Mouse (Mus musculus) Patski (cell line): ENCODE data around the gene Ankrd11. TPM values are rescaled to one million over a fixed set of nuclear protein-coding genes. Genes with fewer than 3 reads are reported as not detected.

ENCODE experiments used
- ATAC-seq: fragments of 100-300 bp; one replicate; pipeline ENCODE4 v1.8.0; 2021
- CTCF ChIA-PET: fragments of 350-600 bp; sonication (Branson Sonifier 250); formaldehyde crosslinking; loops from one replicate; lab custom pipeline; 2022; ENCODE audit warnings: inconsistent platforms; lab: Charles Lee
- POLR2A ChIA-PET: fragments of 350-600 bp; sonication (Branson Sonifier 250); formaldehyde crosslinking; loops from one replicate; lab custom pipeline; 2022; ENCODE audit warnings: antibody characterized with exemption, inconsistent platforms; lab: Charles Lee
- DNase-seq: peaks from one replicate; pipeline ENCODE4 v3.0.0-alpha.2; 2011; ENCODE audit warnings: low read depth, low spot score
- H3K27me3 ChIP-seq: fragments of 371-371 bp; one replicate; pipeline ENCODE4 v1.5.1; 2021
- CTCF ChIP-seq: fragments of 100-300 bp; IDR thresholded peaks from one replicate; pipeline ENCODE4 v1.5.1; 2021
- in situ Hi-C: fragments of 300-500 bp; cut with MboI; formaldehyde crosslinking; loops from 3 replicates; pipeline ENCODE4 v1.11.1; 2018; ENCODE audit warnings: low pct_unique_long_range_greater_than_20kb, mixed read lengths
- polyA plus RNA-seq: library from polyadenylated mRNA; unstranded; gene quantifications from one replicate; pipeline ENCODE4 v1.2.3, GENCODE M21; 2021

Gene Ankrd11
- polyA plus RNA-seq = 76.4 TPM

DNA sequence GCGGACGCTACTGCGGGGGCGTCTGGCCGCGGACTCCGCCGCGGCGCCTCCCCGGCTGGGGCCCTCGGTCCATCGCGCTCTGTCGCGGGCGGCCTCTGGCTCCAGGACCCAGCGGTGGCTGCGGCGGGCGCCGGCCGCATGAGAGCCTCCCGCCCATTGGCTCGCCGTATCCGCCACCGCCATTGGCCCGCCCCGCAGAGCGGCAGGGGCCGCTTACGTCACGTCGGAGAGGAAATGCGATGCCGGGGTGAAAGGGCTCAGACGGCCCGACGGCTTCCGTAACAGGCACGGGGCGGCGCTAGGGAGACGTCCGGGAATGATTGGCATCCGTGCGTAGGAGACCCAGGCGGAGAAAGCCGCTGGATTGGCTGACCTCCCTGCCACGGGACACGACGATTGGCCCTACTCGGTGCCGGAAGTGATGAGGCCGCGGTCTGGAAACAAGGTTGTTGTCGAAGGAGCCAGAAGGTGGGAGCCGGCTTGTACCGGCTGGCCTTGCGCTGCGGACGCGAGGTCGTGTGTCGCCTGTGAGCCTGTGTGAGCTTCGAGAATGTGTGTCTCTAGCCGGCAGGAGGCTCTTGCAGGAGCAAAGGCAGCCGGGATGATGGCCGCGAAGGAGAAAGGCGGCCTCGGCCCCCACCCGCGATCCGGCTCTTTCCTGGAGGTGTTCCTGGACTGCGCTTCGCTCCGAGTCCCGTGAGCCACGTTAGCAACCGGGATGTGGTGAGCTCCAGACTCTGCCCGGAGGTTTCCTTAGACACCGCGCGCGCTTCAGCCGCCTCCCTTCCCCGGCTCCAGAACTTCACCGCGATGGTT lies at the start of gene Ankrd11:
Gene Ankrd11, minus strand, starts transcription at position 120 of the 816 bp plus-strand sequence.
- TF ChIP-seq CTCF = no peak
- ChIA-PET CTCF (interaction anchor here (0.8 to 1.8 kb wide), 4 partner anchors 20 to 136 kb away, joined by 3 to 9 read pairs (median 4); no protein-coding TSS in a partner anchor), POLR2A (interaction anchor here (1.2 to 1.4 kb wide), 2 partner anchors 24 to 136 kb away, joined by 3 to 4 read pairs; no protein-coding TSS in a partner anchor)
- in situ Hi-C loops = no loop called here
- DNase-seq = peak; percentile 96
- peak; percentile 91 for ATAC-seq
- H3K27me3 ChIP-seq = no peaks in the 10 kb centered on the region

DNA sequence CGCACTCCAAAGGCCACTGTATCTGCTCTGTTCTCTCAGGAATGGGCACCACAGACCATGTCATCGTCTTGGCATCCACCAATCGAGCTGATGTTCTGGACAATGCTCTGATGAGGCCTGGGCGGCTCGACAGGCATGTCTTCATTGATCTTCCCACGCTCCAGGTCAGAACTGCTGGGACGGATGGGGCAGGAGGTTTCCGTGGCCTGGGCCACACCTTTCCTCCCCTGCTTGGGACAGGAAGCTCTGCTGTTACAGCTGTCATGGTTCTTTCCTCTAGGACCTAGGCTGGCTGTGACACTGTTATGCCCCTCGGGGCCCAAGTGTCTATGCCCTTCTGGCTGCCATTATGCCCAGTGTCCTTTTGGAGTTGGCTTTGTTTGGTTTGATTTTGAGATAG lies 45.2 kb upstream of the Ankrd11 start:
- in situ Hi-C loops = no loop called here
- CTCF ChIA-PET = no interaction called here

DNA sequence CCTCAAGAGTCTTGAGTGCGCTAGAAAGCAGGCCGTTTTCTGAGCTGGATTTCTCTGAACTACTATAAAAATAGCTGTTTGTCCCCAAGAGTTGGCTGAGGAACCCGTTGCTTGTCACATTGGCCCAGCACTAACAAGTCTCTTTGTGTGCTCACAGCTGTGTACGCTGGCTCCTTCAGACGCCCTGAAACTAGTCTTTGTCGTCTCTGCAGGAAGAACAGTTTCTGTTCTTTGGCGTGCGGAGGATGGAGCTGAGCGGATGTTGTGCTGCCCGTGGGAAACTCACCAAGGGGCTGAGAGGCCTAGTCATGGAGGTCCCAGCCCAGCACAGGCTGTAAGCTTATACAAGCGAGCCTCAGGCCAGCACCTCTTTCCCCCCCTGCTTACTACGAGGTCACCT lies 41.5 kb upstream of the Ankrd11 start:
- TF ChIP-seq CTCF = no peak
- no peaks in the 10 kb centered on the region for H3K27me3 ChIP-seq
- CTCF ChIA-PET = no interaction called here
- DNase-seq = no peak
- POLR2A ChIA-PET = no interaction called here
- in situ Hi-C loops = no loop called here
- no peak for ATAC-seq

More for the DNA sequence above, 45.2 kb upstream of the Ankrd11 start:
- ATAC-seq (no peak), DNase-seq (no peak)
- no peaks in the 10 kb centered on the region for H3K27me3 ChIP-seq
- no peak for TF ChIP-seq CTCF
- POLR2A ChIA-PET = no interaction called here

DNA sequence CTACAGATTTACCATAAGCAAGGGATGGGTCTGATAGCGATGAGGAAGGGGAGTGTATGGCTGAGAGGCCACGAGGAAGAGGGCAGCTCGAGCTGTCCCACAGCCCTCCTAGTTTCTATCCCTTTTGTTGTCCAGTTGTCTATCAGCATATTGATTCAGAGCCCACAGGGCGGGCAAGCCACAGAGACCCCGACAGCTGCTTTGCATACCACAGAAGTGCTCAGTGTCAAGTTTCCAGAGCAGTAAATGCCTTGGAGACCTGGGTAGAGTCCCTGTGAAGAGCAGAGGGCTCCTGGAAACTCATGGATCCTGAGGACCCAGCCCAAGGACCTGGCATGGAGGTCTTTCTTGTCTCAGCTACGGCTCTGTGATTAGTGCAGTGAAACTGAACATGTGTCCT lies 40.9 kb upstream of the Ankrd11 start:
- in situ Hi-C loops = no loop called here
- ChIA-PET POLR2A (no interaction called here), CTCF (no interaction called here)
- no peak for TF ChIP-seq CTCF
- ATAC-seq (no peak), DNase-seq (no peak)
- no peaks in the 10 kb centered on the region for H3K27me3 ChIP-seq

DNA sequence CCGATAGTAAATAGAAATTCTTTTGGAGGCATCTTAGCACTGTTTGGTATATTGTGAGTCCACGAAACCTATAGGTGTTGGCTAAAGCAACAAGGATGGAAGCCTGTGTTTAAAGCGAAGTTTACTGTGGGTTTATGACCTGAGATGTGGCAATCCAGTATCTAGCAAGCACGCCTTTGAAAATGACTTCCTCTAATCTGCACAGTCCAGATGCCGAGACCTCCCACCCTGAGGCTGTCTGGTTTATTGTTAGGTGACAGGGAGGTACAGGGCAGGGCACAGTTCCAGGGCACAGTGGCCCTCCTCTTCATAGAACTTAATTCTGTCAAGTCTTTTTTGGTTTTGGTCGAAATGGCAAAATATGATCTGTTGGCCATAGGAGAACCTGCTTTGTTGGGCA lies 35.1 kb upstream of the Ankrd11 start:
- ChIA-PET CTCF (no interaction called here), POLR2A (no interaction called here)
- in situ Hi-C loops = no loop called here
- ATAC-seq (no peak), DNase-seq (no peak)
- TF ChIP-seq CTCF = no peak
- H3K27me3 ChIP-seq = no peaks in the 10 kb centered on the region

DNA sequence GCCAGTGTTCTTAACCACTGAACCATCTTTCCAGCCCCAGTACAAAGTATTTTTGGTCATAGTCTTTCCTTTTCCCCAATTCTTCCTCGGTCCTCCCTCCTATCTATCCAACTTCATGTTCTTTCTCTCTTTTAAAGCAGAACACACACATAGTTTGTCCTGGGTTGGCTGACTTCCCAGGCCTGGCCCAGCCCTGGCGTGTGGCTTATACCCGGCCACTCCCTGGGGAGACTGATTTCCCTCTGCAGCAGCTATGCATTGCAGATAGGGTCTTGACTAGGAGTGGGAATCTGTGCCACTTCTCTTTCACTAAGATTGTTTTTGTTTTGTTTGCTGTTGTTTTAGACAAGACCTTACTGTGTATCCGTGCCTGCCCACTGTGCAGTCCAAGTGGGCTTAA lies 29.1 kb upstream of the Ankrd11 start:
- in situ Hi-C loops = no loop called here
- DNase-seq = no peak
- CTCF ChIA-PET = interaction anchor here (1.8 kb wide), 1 partner anchor 165 kb away, joined by 6 read pairs; no protein-coding TSS in a partner anchor

GRCm38 (mm10) chr8:123066101-123066683 lies 24.1 kb upstream of the Ankrd11 start:
- DNase-seq (no peak), ATAC-seq (no peak)
- ChIA-PET POLR2A (interaction anchor here (0.9 kb wide), 1 partner anchor 24 kb away, joined by 3 read pairs; the partner anchor contains the start of gene Ankrd11), CTCF (interaction anchor here (1.0 to 1.7 kb wide), 2 partner anchors 9 to 160 kb away, joined by 4 read pairs; no protein-coding TSS in a partner anchor)
- H3K27me3 ChIP-seq = no peaks in the 10 kb centered on the region
- in situ Hi-C loops = loop anchor here (10.0 kb wide), 1 partner anchor 231 kb away; no protein-coding TSS in a partner anchor
- no peak for TF ChIP-seq CTCF

More for the DNA sequence above, 29.1 kb upstream of the Ankrd11 start:
- TF ChIP-seq CTCF = no peak
- POLR2A ChIA-PET = interaction anchor here (0.7 kb wide), 1 partner anchor 11 kb away, joined by 3 read pairs; no protein-coding TSS in a partner anchor
- H3K27me3 ChIP-seq = no peaks in the 10 kb centered on the region
- no peak for ATAC-seq

- DNase-seq = peak; percentile 71
- ChIA-PET POLR2A (interaction anchor here (1.0 to 1.7 kb wide), 2 partner anchors 18 to 159 kb away, joined by 6 to 8 read pairs; no protein-coding TSS in a partner anchor), CTCF (interaction anchor here (1.0 to 1.2 kb wide), 2 partner anchors 23 to 159 kb away, joined by 3 to 4 read pairs; no protein-coding TSS in a partner anchor)
- TF ChIP-seq CTCF = peak; percentile 89
- H3K27me3 ChIP-seq = no peaks in the 10 kb centered on the region
- ATAC-seq = peak; percentile 75
- in situ Hi-C loops = loop anchor here (10.0 kb wide), 1 partner anchor 231 kb away; no protein-coding TSS in a partner anchor
These were observed 23.4 kb upstream of the Ankrd11 start for GRCm38 (mm10) chr8:123065214-123066100.

DNA sequence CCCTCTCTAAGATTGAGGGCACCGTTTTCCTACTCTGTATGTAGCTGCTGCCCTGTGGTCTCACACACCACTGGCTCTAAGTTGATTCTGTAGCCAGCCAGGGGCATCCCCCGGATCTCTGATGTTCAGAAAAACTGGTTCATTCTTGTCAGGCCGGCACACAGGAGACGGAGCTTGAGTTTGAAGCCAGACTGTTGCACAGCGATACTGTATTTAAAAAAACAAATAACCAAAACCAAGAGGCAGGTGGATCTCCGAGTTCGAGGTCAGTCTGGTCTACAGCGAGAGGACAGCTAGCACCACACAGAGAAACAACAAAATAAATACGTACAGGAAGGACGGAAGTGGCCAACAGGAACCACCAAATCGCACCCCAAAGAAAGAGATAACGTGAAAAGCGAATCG lies 22.7 kb upstream of the Ankrd11 start:
- TF ChIP-seq CTCF = no peak
- no peaks in the 10 kb centered on the region for H3K27me3 ChIP-seq
- in situ Hi-C loops = loop anchor here (10.0 kb wide), 1 partner anchor 230 kb away; no protein-coding TSS in a partner anchor
- ATAC-seq (peak; percentile 23), DNase-seq (no peak)
- POLR2A ChIA-PET = interaction anchor here (1.0 to 1.7 kb wide), 2 partner anchors 17 to 158 kb away, joined by 6 to 8 read pairs; no protein-coding TSS in a partner anchor
- CTCF ChIA-PET = interaction anchor here (1.2 kb wide), 1 partner anchor 22 kb away, joined by 3 read pairs; no protein-coding TSS in a partner anchor
